11 mouse cellular contexts compared by ENCODE assay signal in the genomic region with DNA sequence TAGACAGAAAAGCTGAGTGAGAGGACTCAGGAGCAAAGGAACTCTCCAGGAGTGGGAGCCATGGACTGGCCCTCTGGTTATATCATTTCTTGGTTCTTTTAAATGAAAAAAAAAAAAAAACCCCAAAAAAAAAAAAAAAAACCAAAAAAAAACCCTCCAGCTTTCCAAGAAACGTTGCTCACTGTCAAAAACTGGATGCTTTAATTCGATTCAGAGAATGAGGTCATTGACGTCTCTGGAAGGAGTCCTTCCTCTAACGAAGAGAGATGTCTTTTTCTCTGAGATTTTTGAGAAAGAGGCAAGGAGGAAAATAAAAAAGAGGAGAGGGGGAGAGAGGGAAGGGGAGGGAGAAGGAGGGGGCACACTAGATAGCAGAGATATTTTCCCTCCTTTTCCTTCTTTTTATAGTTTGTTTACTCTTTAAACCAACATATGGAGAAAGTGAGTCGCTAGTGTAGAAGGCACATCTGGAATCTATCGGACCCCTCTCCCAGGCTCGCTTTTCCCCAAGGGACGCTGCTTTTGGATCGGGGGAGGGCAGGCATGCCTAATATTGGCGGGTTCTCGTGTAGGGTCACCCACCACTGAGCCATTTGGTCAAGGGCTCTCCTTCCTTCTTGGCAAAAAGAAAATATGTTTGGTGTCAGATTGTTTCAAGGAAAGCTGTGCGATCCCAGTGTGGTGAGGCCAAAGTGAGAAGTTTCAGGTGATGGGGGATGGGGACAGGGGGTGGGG. TPM values are rescaled to one million over a fixed set of nuclear protein-coding genes. Genes with fewer than 3 reads are reported as not detected.
DNase-seq lines count a peak whose midpoint lies in the region; ATAC-seq lines count a peak whose summit lies in the region.
"Had no signal": no experiment of that assay in that cellular context is flagged by ENCODE, and none has a peak within 500 bp of the region (broad histone marks: within the 10 kb centered on the region; RNA-seq: fewer than 3 reads in every experiment).

No protein-coding gene starts in this region.

- peaks cover 8% of the 10 kb centered on the region for H3K4me1 ChIP-seq in heart, embryonic 11.5 days (ENCODE audit: control insufficient read depth, insufficient read depth, low read length)
- peaks cover 18% of the 10 kb centered on the region for H3K4me1 ChIP-seq in intestine, embryonic 15.5 days (replicated peaks)

- H3K4me2 ChIP-seq in heart, embryonic 11.5 days, result peak overlapping the region; percentile 8; the same call in 1 of the 2 replicates
- peak overlapping the region; percentile 73 for H3K4me2 ChIP-seq in intestine, embryonic 15.5 days (replicated peaks)

- H3K9ac ChIP-seq in heart, embryonic 11.5 days (ENCODE audit: low read depth, low read length), result 0 out of 2 replicates have a peak overlapping the region, but pooled peaks have one; percentile 24
- peak overlapping the region; percentile 42; the same call in 1 of the 2 replicates for H3K9ac ChIP-seq in intestine, embryonic 15.5 days

- peaks cover 3% of the 10 kb centered on the region for H3K27me3 ChIP-seq in heart, embryonic 11.5 days (ENCODE audit: control insufficient read depth, insufficient read depth, low read length)
- no peaks in the 10 kb centered on the region for H3K27me3 ChIP-seq in intestine, embryonic 15.5 days (replicated peaks)

- 0 out of 2 replicates have a peak, but pooled peaks cover 4% of the 10 kb centered on the region for H3K36me3 ChIP-seq in heart, embryonic 11.5 days (ENCODE audit: control insufficient read depth, insufficient read depth, low read length)
- H3K36me3 ChIP-seq in intestine, embryonic 15.5 days, result peaks cover 11% of the 10 kb centered on the region

- no peaks in the 10 kb centered on the region; the same call in 1 of the 2 replicates for H3K9me3 ChIP-seq in heart, embryonic 11.5 days (replicated peaks; ENCODE audit: control insufficient read depth, low read length)
- H3K9me3 ChIP-seq in intestine, embryonic 15.5 days, result no peaks in the 10 kb centered on the region

- H3K4me3 ChIP-seq in heart, embryonic 11.5 days (ENCODE audit: low read depth, low read length), result no peak overlapping the region; the same call in 1 of the 2 replicates
- H3K4me3 ChIP-seq in intestine, embryonic 15.5 days (replicated peaks), result peak overlapping the region; percentile 54

- 36% methylated on average over 12 of the region's 12 CpGs for WGBS in heart, embryonic 11.5 days (ENCODE audit: insufficient replicate concordance)
- 27% methylated on average over 12 of the region's 12 CpGs for WGBS in intestine, embryonic 15.5 days

- ATAC-seq in heart, embryonic 11.5 days (replicated peaks; ENCODE audit: insufficient number of reproducible peaks, low FRiP score, low TSS enrichment), result no peak
- ATAC-seq in intestine, embryonic 15.5 days, result no peak

- intact Hi-C loops in heart, postnatal 14 days (cut with DNase I), result loop anchor here (10.0 kb wide), 1 partner anchor 307 kb away; the partner anchor contains the start of gene Spin1

- DNase-seq in heart, postnatal 14 days, result no peak
- DNase-seq in 3T3-L1 (ENCODE audit: low read depth, low spot score), result peak; percentile 76
- peak; percentile 46 for DNase-seq in embryo, embryonic 9.5 days (ENCODE audit: extremely low spot score)
- DNase-seq in c-Kit-positive CD71-positive TER-119-positive erythroid progenitor cells, embryonic 14.5 days (ENCODE audit: low spot score), result no peak
- no peak for DNase-seq in right cerebral cortex, postnatal 25 days
- no peak for DNase-seq in cerebellum, postnatal 36 days
- DNase-seq: adrenal gland, adult 8-10 months; cerebellum, postnatal 14 days; layer of hippocampus, postnatal 36 days had no signal

- H3K27ac ChIP-seq in heart, embryonic 11.5 days (ENCODE audit: low read depth, low read length), result no peak overlapping the region
- H3K27ac ChIP-seq in intestine, embryonic 15.5 days, result peak overlapping the region; percentile 69

RNA-seq across cellular contexts. Expression of gene S1pr3, which starts 3.4 kb away (rescaled TPM):
- 21.2 and 23.0 TPM in 2 replicates for polyA plus RNA-seq in heart, embryonic 11.5 days (2014; fragmentation: Nextera tagmentation; extraction: Ambion mirVana)
- total RNA-seq in heart, postnatal 14 days (2021), result 10 to 100 TPM; 17.9 to 18.4 TPM
- 42.3 and 46.6 TPM in 2 replicates for polyA plus RNA-seq in intestine, embryonic 15.5 days (2015; fragmentation: Nextera tagmentation; extraction: Ambion mirVana)

Comparison
In these comparisons a context has a peak if more than half of its experiments do, and no peak if none do; other contexts are left out.
1. DNase-seq: peak in 3T3-L1 (single experiment) and embryo, embryonic 9.5 days (single experiment); none in heart, postnatal 14 days (0 of 2), c-Kit-positive CD71-positive TER-119-positive erythroid progenitor cells, embryonic 14.5 days (single experiment), right cerebral cortex, postnatal 25 days (single experiment) and cerebellum, postnatal 36 days (0 of 2).